Mouse (Mus musculus): ENCODE results near the gene Pigq. TPM values are rescaled to one million over a fixed set of nuclear protein-coding genes. Genes with fewer than 3 reads are reported as not detected.

Gene Pigq
- 71.2 and 77.1 TPM in 2 replicates for polyA plus RNA-seq (2014; fragmentation: Nextera tagmentation; extraction: Ambion mirVana)

DNA sequence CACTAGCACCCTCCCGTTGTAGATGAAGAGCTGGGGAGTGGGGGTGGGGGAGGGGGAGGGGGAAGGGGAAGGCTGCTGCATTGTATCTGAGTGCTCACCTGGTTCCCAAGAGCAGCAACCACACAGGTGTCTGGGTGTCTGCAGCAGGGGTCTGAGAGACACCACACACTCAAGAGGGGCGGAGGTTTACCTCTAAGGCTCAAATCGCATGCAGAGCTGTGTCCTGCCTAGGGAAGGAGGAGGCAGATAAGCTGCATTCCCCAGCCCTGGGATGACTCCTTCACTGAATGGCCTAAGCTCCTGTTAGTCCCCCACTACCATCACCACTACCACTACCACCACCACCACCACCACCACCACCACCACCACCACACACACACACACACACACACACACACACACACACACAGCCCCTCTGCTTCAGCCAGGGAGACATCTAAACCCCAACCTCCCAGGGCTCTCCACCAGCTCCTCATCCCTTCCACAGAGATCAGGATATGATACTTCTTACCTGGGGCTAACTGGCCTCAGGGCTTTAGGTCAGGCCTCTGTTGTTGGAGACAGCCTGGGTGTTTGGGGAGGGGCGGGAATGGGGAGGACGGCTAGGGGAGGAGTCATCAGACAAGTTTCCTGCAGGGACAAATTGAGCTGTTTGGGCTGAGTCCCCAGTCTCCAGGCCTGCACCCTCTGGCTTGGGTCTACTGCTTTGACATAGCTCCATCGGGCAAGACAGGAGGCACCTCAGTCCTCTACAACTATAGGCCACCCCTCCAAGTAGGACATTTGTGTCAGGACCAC, at the start of gene Pigq, which contains the start of gene Nhlrc4:
Gene Pigq (minus strand): TSS at position 571 of the 798 bp plus-strand sequence.
Gene Nhlrc4 (minus strand): TSS at position 596 of the 798 bp plus-strand sequence.
- Histone ChIP-seq H3K9ac (ENCODE audit: low read depth, low read length) (no peak within 1 kb of the TSS), H3K4me2 (peak within 1 kb of the TSS; percentile 43), H3K27ac (ENCODE audit: low read depth, low read length) (peak within 1 kb of the TSS; percentile 85), H3K36me3 (ENCODE audit: control insufficient read depth, insufficient read depth, low read length) (no peaks in the 10 kb centered on the region), H3K4me3 (ENCODE audit: low read depth, low read length) (no peak within 1 kb of the TSS), H3K4me1 (ENCODE audit: control insufficient read depth, insufficient read depth, low read length) (peaks cover 9% of the 10 kb centered on the region), H3K9me3 (replicated peaks; ENCODE audit: control insufficient read depth, low read length) (no peaks in the 10 kb centered on the region), H3K27me3 (ENCODE audit: control insufficient read depth, insufficient read depth, low read length) (no peaks in the 10 kb centered on the region)
- ATAC-seq (replicated peaks; ENCODE audit: insufficient number of reproducible peaks, low FRiP score, low TSS enrichment) = peak; percentile 46; the same call in 1 of the 2 replicates
- 45% methylated on average over 6 of the region's 6 CpGs for WGBS (ENCODE audit: insufficient replicate concordance)

- Histone ChIP-seq H3K9ac (ENCODE audit: low read depth, low read length) (no peak overlapping the region), H3K27ac (ENCODE audit: low read depth, low read length) (no peak overlapping the region), H3K27me3 (ENCODE audit: control insufficient read depth, insufficient read depth, low read length) (no peaks in the 10 kb centered on the region), H3K4me2 (no peak overlapping the region), H3K4me1 (ENCODE audit: control insufficient read depth, insufficient read depth, low read length) (no peaks in the 10 kb centered on the region), H3K9me3 (replicated peaks; ENCODE audit: control insufficient read depth, low read length) (no peaks in the 10 kb centered on the region), H3K36me3 (ENCODE audit: control insufficient read depth, insufficient read depth, low read length) (peaks cover 15% of the 10 kb centered on the region), H3K4me3 (ENCODE audit: low read depth, low read length) (no peak overlapping the region)
- 66% methylated on average over 3 of the region's 3 CpGs for WGBS (ENCODE audit: insufficient replicate concordance)
- no peak for ATAC-seq (replicated peaks; ENCODE audit: insufficient number of reproducible peaks, low FRiP score, low TSS enrichment)
Measured at GRCm38 (mm10) chr17:25993489-25993888, 48.8 kb upstream of the Pigq start.

- Histone ChIP-seq H3K4me1 (ENCODE audit: control insufficient read depth, insufficient read depth, low read length) (no peaks in the 10 kb centered on the region), H3K4me3 (ENCODE audit: low read depth, low read length) (no peak overlapping the region), H3K9ac (ENCODE audit: low read depth, low read length) (no peak overlapping the region), H3K4me2 (no peak overlapping the region), H3K36me3 (ENCODE audit: control insufficient read depth, insufficient read depth, low read length) (peaks cover 13% of the 10 kb centered on the region), H3K27ac (ENCODE audit: low read depth, low read length) (no peak overlapping the region), H3K9me3 (replicated peaks; ENCODE audit: control insufficient read depth, low read length) (no peaks in the 10 kb centered on the region), H3K27me3 (ENCODE audit: control insufficient read depth, insufficient read depth, low read length) (no peaks in the 10 kb centered on the region)
- ATAC-seq (replicated peaks; ENCODE audit: insufficient number of reproducible peaks, low FRiP score, low TSS enrichment) = no peak
- WGBS (ENCODE audit: insufficient replicate concordance) = 100% methylated on average over 4 of the region's 4 CpGs
Measured at GRCm38 (mm10) chr17:25992274-25992673, 47.5 kb upstream of the Pigq start.

- Histone ChIP-seq H3K36me3 (ENCODE audit: control insufficient read depth, insufficient read depth, low read length) (peaks cover 11% of the 10 kb centered on the region), H3K4me1 (ENCODE audit: control insufficient read depth, insufficient read depth, low read length) (no peaks in the 10 kb centered on the region), H3K4me3 (ENCODE audit: low read depth, low read length) (no peak overlapping the region), H3K4me2 (no peak overlapping the region), H3K27ac (ENCODE audit: low read depth, low read length) (no peak overlapping the region), H3K27me3 (ENCODE audit: control insufficient read depth, insufficient read depth, low read length) (no peaks in the 10 kb centered on the region), H3K9ac (ENCODE audit: low read depth, low read length) (no peak overlapping the region), H3K9me3 (replicated peaks; ENCODE audit: control insufficient read depth, low read length) (no peaks in the 10 kb centered on the region)
- WGBS (ENCODE audit: insufficient replicate concordance) = 90% methylated on average over 5 of the region's 5 CpGs
- ATAC-seq (replicated peaks; ENCODE audit: insufficient number of reproducible peaks, low FRiP score, low TSS enrichment) = no peak
Measured at GRCm38 (mm10) chr17:25990331-25990730, 45.6 kb upstream of the Pigq start.

DNA sequence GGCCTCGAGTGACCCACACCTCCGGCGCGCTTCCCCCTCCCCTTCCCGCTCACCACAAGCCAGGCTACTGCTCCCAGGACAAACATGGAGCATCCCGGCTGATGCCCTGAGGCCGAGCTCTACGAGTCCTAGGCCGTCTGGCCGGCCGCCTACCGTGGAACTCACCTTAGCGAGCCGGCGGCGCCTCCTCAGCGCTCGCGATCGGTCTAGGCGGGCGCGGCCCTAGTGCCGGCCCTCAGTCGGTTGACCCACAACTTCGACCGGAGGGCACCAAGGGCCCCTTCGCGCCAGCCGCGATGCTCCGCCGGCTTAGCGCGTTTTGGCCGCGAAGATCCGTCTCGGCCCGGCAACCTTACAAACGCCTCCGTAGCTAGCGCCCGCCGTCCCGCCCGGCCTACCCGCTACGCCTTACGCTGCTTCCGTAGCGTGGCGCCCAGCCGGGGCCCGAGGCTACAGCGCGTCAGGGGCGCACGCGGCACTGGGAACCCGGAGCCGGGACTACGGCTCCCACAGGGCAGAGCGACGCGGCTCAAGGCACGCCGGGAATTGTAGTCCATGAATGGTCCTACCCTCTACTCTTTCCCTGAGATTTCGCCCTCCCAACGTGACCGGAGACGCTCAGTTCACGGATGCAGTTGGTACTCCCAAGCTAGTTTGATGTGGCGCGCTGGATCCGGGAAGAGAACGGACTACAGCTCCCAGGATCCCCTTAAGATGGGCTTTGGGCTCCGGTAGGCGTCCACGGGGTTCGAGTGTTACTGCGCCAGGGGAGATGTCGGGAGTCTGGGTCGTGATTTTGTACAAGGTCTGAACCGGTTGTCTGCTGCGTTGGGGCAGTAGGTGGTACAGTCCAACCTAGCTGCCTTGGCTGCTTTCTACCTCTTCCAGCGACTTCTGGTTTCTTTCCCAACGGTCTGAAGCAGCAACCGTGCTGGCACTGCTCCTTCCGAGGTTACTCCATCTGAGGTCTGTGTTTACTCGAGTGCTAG, 40.9 kb upstream of the Pigq start, which contains the start of gene Capn15:
Gene Capn15 (minus strand): TSS at position 491 of the 989 bp plus-strand sequence.
- Histone ChIP-seq H3K4me1 (ENCODE audit: control insufficient read depth, insufficient read depth, low read length) (peaks cover 13% of the 10 kb centered on the region), H3K9ac (ENCODE audit: low read depth, low read length) (peak within 1 kb of the TSS; percentile 87), H3K27me3 (ENCODE audit: control insufficient read depth, insufficient read depth, low read length) (no peaks in the 10 kb centered on the region), H3K4me3 (ENCODE audit: low read depth, low read length) (peak within 1 kb of the TSS; percentile 65), H3K27ac (ENCODE audit: low read depth, low read length) (peak within 1 kb of the TSS; percentile 62), H3K9me3 (replicated peaks; ENCODE audit: control insufficient read depth, low read length) (no peaks in the 10 kb centered on the region), H3K4me2 (peak within 1 kb of the TSS; percentile 89), H3K36me3 (ENCODE audit: control insufficient read depth, insufficient read depth, low read length) (peaks cover 2% of the 10 kb centered on the region)
- under 1% methylated on average over 91 of the region's 91 CpGs for WGBS (ENCODE audit: insufficient replicate concordance)
- ATAC-seq (replicated peaks; ENCODE audit: insufficient number of reproducible peaks, low FRiP score, low TSS enrichment) = peak; percentile 97

GRCm38 (mm10) chr17:25984556-25985305, 40.0 kb upstream of the Pigq start:
- Histone ChIP-seq H3K4me3 (ENCODE audit: low read depth, low read length) (peak overlapping the region; percentile 65), H3K4me2 (peak overlapping the region; percentile 89), H3K4me1 (ENCODE audit: control insufficient read depth, insufficient read depth, low read length) (peaks cover 13% of the 10 kb centered on the region), H3K27me3 (ENCODE audit: control insufficient read depth, insufficient read depth, low read length) (no peaks in the 10 kb centered on the region), H3K36me3 (ENCODE audit: control insufficient read depth, insufficient read depth, low read length) (0 out of 2 replicates have a peak, but pooled peaks cover 2% of the 10 kb centered on the region), H3K9ac (ENCODE audit: low read depth, low read length) (peak overlapping the region; percentile 87), H3K9me3 (replicated peaks; ENCODE audit: control insufficient read depth, low read length) (no peaks in the 10 kb centered on the region), H3K27ac (ENCODE audit: low read depth, low read length) (peak overlapping the region; percentile 61)
- ATAC-seq (replicated peaks; ENCODE audit: insufficient number of reproducible peaks, low FRiP score, low TSS enrichment) = no peak; the same call in 1 of the 2 replicates
- WGBS (ENCODE audit: insufficient replicate concordance) = 11% methylated on average over 17 of the region's 17 CpGs

- no peak for ATAC-seq (replicated peaks; ENCODE audit: insufficient number of reproducible peaks, low FRiP score, low TSS enrichment)
- 97% methylated on average over 1 of the region's 1 CpGs for WGBS (ENCODE audit: insufficient replicate concordance)
- no peak overlapping the region for H3K9ac ChIP-seq (ENCODE audit: low read depth, low read length)
- peak overlapping the region; percentile 65; the same call in 1 of the 2 replicates for H3K4me3 ChIP-seq (ENCODE audit: low read depth, low read length)
- no peaks in the 10 kb centered on the region for H3K27me3 ChIP-seq (ENCODE audit: control insufficient read depth, insufficient read depth, low read length)
- peaks cover 13% of the 10 kb centered on the region for H3K4me1 ChIP-seq (ENCODE audit: control insufficient read depth, insufficient read depth, low read length)
- H3K4me2 ChIP-seq = peak overlapping the region; percentile 89
- H3K27ac ChIP-seq (ENCODE audit: low read depth, low read length) = no peak overlapping the region
- H3K36me3 ChIP-seq (ENCODE audit: control insufficient read depth, insufficient read depth, low read length) = no peaks in the 10 kb centered on the region
- no peaks in the 10 kb centered on the region for H3K9me3 ChIP-seq (replicated peaks; ENCODE audit: control insufficient read depth, low read length)
Measured at GRCm38 (mm10) chr17:25984066-25984465, 39.3 kb upstream of the Pigq start.

- peaks cover 13% of the 10 kb centered on the region for H3K4me1 ChIP-seq (ENCODE audit: control insufficient read depth, insufficient read depth, low read length)
- no peaks in the 10 kb centered on the region for H3K36me3 ChIP-seq (ENCODE audit: control insufficient read depth, insufficient read depth, low read length)
- WGBS (ENCODE audit: insufficient replicate concordance) = 87% methylated on average over 3 of the region's 3 CpGs
- no peaks in the 10 kb centered on the region for H3K27me3 ChIP-seq (ENCODE audit: control insufficient read depth, insufficient read depth, low read length)
- H3K4me2 ChIP-seq = no peak overlapping the region
- H3K9ac ChIP-seq (ENCODE audit: low read depth, low read length) = no peak overlapping the region
- no peaks in the 10 kb centered on the region for H3K9me3 ChIP-seq (replicated peaks; ENCODE audit: control insufficient read depth, low read length)
- H3K27ac ChIP-seq (ENCODE audit: low read depth, low read length) = no peak overlapping the region
- H3K4me3 ChIP-seq (ENCODE audit: low read depth, low read length) = no peak overlapping the region
- no peak for ATAC-seq (replicated peaks; ENCODE audit: insufficient number of reproducible peaks, low FRiP score, low TSS enrichment)
Measured at GRCm38 (mm10) chr17:25982913-25983312, 38.2 kb upstream of the Pigq start.
